Mouse (Mus musculus) brain, embryonic 14.5 days (tissue): ENCODE results near the gene Btn2a2.

ENCODE experiments used
- CTCF ChIP-seq: fragments of 200-500 bp; IDR thresholded peaks from 2 replicates; pipeline ENCODE4 v1.5.1; 2012; ENCODE audit warnings: inconsistent platforms, mild to moderate bottlenecking, moderate library complexity, borderline replicate concordance; ENCODE audit not compliant: insufficient read depth, insufficient read length; ENCODE audit errors: extremely low read depth
- POLR2A ChIP-seq: fragments of 200-500 bp; IDR thresholded peaks from 2 replicates; pipeline ENCODE4 v1.6.1; 2012; ENCODE audit warnings: mild to moderate bottlenecking, inconsistent platforms, borderline replicate concordance; ENCODE audit not compliant: poor library complexity, insufficient read depth, insufficient read length, severe bottlenecking; ENCODE audit errors: extremely low read depth

GRCm38 (mm10) chr13:23465600-23466109 lies 23.0 kb downstream of the Btn2a2 start, which contains the start of gene Btn1a1:
- TF ChIP-seq CTCF (no peak), POLR2A (no peak)
